Mouse (Mus musculus): ENCODE results near the gene Acadvl. TPM values are rescaled to one million over a fixed set of nuclear protein-coding genes. Genes with fewer than 3 reads are reported as not detected.
A peak's percentile ranks its signal among the peaks of the same experiment; 100 is the strongest.

The Acadvl gene
- polyA plus RNA-seq, 1 experiment, result 104 TPM

GRCm38 (mm10) chr11:70049816-70050215 lies 34.6 kb upstream of the Acadvl start:
- DNase-seq, result no peak
- 56% methylated on average over 10 of the region's 10 CpGs for WGBS

GRCm38 (mm10) chr11:70049366-70049765 lies 34.2 kb upstream of the Acadvl start:
- TF ChIP-seq POLR2A (IDR thresholded peaks at IDR 0.05; ENCODE audit: borderline replicate concordance, insufficient read depth, low read length) (no peak), CTCF (IDR thresholded peaks at IDR 0.05; ENCODE audit: borderline replicate concordance, insufficient read depth, low read depth, low read length) (no peak)
- Histone ChIP-seq H3K27me3 (ENCODE audit: control insufficient read depth, insufficient read depth, low read length) (no peaks in the 10 kb centered on the region), H3K4me3 (replicated peaks; ENCODE audit: insufficient read depth, low read depth, low read length) (no peak overlapping the region), H3K27ac (ENCODE audit: insufficient read depth, low read length) (no peak overlapping the region), H3K4me1 (ENCODE audit: control insufficient read depth, insufficient read depth, low read length) (peaks cover 7% of the 10 kb centered on the region)
- DNase-seq, result no peak
- WGBS, result 54% methylated on average over 6 of the region's 6 CpGs

More at GRCm38 (mm10) chr11:70049816-70050215, 34.6 kb upstream of the Acadvl start:
- no peaks in the 10 kb centered on the region for H3K27me3 ChIP-seq (ENCODE audit: control insufficient read depth, insufficient read depth, low read length)
- H3K4me3 ChIP-seq (replicated peaks; ENCODE audit: insufficient read depth, low read depth, low read length), result no peak overlapping the region
- peaks cover 7% of the 10 kb centered on the region for H3K4me1 ChIP-seq (ENCODE audit: control insufficient read depth, insufficient read depth, low read length)
- TF ChIP-seq POLR2A (IDR thresholded peaks at IDR 0.05; ENCODE audit: borderline replicate concordance, insufficient read depth, low read length), result no peak
- TF ChIP-seq CTCF (IDR thresholded peaks at IDR 0.05; ENCODE audit: borderline replicate concordance, insufficient read depth, low read depth, low read length), result peak; percentile 15; the same call in 1 of the 2 replicates
- no peak overlapping the region for H3K27ac ChIP-seq (ENCODE audit: insufficient read depth, low read length)

GRCm38 (mm10) chr11:70045435-70045834 lies 30.2 kb upstream of the Acadvl start:
- peaks cover 11% of the 10 kb centered on the region for H3K4me1 ChIP-seq (ENCODE audit: control insufficient read depth, insufficient read depth, low read length)
- no peak overlapping the region for H3K4me3 ChIP-seq (replicated peaks; ENCODE audit: insufficient read depth, low read depth, low read length)
- TF ChIP-seq POLR2A (IDR thresholded peaks at IDR 0.05; ENCODE audit: borderline replicate concordance, insufficient read depth, low read length), result no peak
- no peak for TF ChIP-seq CTCF (IDR thresholded peaks at IDR 0.05; ENCODE audit: borderline replicate concordance, insufficient read depth, low read depth, low read length)
- no peak overlapping the region for H3K27ac ChIP-seq (ENCODE audit: insufficient read depth, low read length)
- no peak for DNase-seq
- H3K27me3 ChIP-seq (ENCODE audit: control insufficient read depth, insufficient read depth, low read length), result no peaks in the 10 kb centered on the region
- whole genome bisulfite sequencing, result 46% methylated on average over 9 of the region's 9 CpGs

GRCm38 (mm10) chr11:70043665-70044064 lies 28.5 kb upstream of the Acadvl start:
- Histone ChIP-seq H3K27ac (ENCODE audit: insufficient read depth, low read length) (0 out of 2 replicates have a peak overlapping the region, but pooled peaks have one; percentile 13), H3K27me3 (ENCODE audit: control insufficient read depth, insufficient read depth, low read length) (no peaks in the 10 kb centered on the region), H3K4me1 (ENCODE audit: control insufficient read depth, insufficient read depth, low read length) (peaks cover 21% of the 10 kb centered on the region), H3K4me3 (replicated peaks; ENCODE audit: insufficient read depth, low read depth, low read length) (no peak overlapping the region)
- no peak for TF ChIP-seq POLR2A (IDR thresholded peaks at IDR 0.05; ENCODE audit: borderline replicate concordance, insufficient read depth, low read length)
- TF ChIP-seq CTCF (IDR thresholded peaks at IDR 0.05; ENCODE audit: borderline replicate concordance, insufficient read depth, low read depth, low read length), result no peak
- no peak for DNase-seq
- 70% methylated on average over 7 of the region's 7 CpGs for whole genome bisulfite sequencing

GRCm38 (mm10) chr11:70042309-70043085 lies 27.3 kb upstream of the Acadvl start:
- WGBS, result 71% methylated on average over 23 of the region's 23 CpGs
- peak in 1 of 2 experiments; percentile 51 for DNase-seq
- TF ChIP-seq POLR2A (IDR thresholded peaks at IDR 0.05; ENCODE audit: borderline replicate concordance, insufficient read depth, low read length) (no peak), CTCF (IDR thresholded peaks at IDR 0.05; ENCODE audit: borderline replicate concordance, insufficient read depth, low read depth, low read length) (no peak)
- Histone ChIP-seq H3K4me1 (ENCODE audit: control insufficient read depth, insufficient read depth, low read length) (peaks cover 21% of the 10 kb centered on the region), H3K4me3 (replicated peaks; ENCODE audit: insufficient read depth, low read depth, low read length) (no peak overlapping the region), H3K27ac (ENCODE audit: insufficient read depth, low read length) (0 out of 2 replicates have a peak overlapping the region, but pooled peaks have one; percentile 18), H3K27me3 (ENCODE audit: control insufficient read depth, insufficient read depth, low read length) (no peaks in the 10 kb centered on the region)

- H3K27ac ChIP-seq (ENCODE audit: insufficient read depth, low read length), result peak overlapping the region; percentile 63
- no peaks in the 10 kb centered on the region for H3K27me3 ChIP-seq (ENCODE audit: control insufficient read depth, insufficient read depth, low read length)
- H3K4me1 ChIP-seq (ENCODE audit: control insufficient read depth, insufficient read depth, low read length), result peaks cover 21% of the 10 kb centered on the region
- WGBS, result 37% methylated on average over 7 of the region's 7 CpGs
- peak in 1 of 2 experiments; percentile 46 for DNase-seq
- H3K4me3 ChIP-seq (replicated peaks; ENCODE audit: insufficient read depth, low read depth, low read length), result no peak overlapping the region
- no peak for TF ChIP-seq POLR2A (IDR thresholded peaks at IDR 0.05; ENCODE audit: borderline replicate concordance, insufficient read depth, low read length)
- TF ChIP-seq CTCF (IDR thresholded peaks at IDR 0.05; ENCODE audit: borderline replicate concordance, insufficient read depth, low read depth, low read length), result no peak
These were observed 25.0 kb upstream of the Acadvl start for GRCm38 (mm10) chr11:70040184-70040583.

GRCm38 (mm10) chr11:70039631-70040030 lies 24.4 kb upstream of the Acadvl start:
- Histone ChIP-seq H3K4me1 (ENCODE audit: control insufficient read depth, insufficient read depth, low read length) (peaks cover 21% of the 10 kb centered on the region), H3K27ac (ENCODE audit: insufficient read depth, low read length) (no peak overlapping the region), H3K4me3 (replicated peaks; ENCODE audit: insufficient read depth, low read depth, low read length) (no peak overlapping the region), H3K27me3 (ENCODE audit: control insufficient read depth, insufficient read depth, low read length) (no peaks in the 10 kb centered on the region)
- TF ChIP-seq POLR2A (IDR thresholded peaks at IDR 0.05; ENCODE audit: borderline replicate concordance, insufficient read depth, low read length), result no peak
- TF ChIP-seq CTCF (IDR thresholded peaks at IDR 0.05; ENCODE audit: borderline replicate concordance, insufficient read depth, low read depth, low read length), result no peak
- no peak for DNase-seq
- WGBS, result 79% methylated on average over 10 of the region's 10 CpGs

- TF ChIP-seq POLR2A (IDR thresholded peaks at IDR 0.05; ENCODE audit: borderline replicate concordance, insufficient read depth, low read length) (no peak), CTCF (IDR thresholded peaks at IDR 0.05; ENCODE audit: borderline replicate concordance, insufficient read depth, low read depth, low read length) (no peak)
- H3K27me3 ChIP-seq (ENCODE audit: control insufficient read depth, insufficient read depth, low read length), result no peaks in the 10 kb centered on the region
- WGBS, result 82% methylated on average over 7 of the region's 7 CpGs
- H3K27ac ChIP-seq (ENCODE audit: insufficient read depth, low read length), result no peak overlapping the region
- DNase-seq, result no peak
- peaks cover 21% of the 10 kb centered on the region for H3K4me1 ChIP-seq (ENCODE audit: control insufficient read depth, insufficient read depth, low read length)
- H3K4me3 ChIP-seq (replicated peaks; ENCODE audit: insufficient read depth, low read depth, low read length), result no peak overlapping the region
These were observed 23.0 kb upstream of the Acadvl start for GRCm38 (mm10) chr11:70038174-70038573.
